Mouse (Mus musculus): ENCODE data around the gene Csnk2b. TPM values are rescaled to one million over a fixed set of nuclear protein-coding genes. Genes with fewer than 3 reads are reported as not detected.
"Not testable (repeated sequence)": the region's sequence is repeated elsewhere in the genome, so short reads cannot be mapped to it uniquely, and the experiment has no call there.

Gene Csnk2b
- polyA plus RNA-seq, 1 experiment from 2014 or later, result 246 TPM

DNA sequence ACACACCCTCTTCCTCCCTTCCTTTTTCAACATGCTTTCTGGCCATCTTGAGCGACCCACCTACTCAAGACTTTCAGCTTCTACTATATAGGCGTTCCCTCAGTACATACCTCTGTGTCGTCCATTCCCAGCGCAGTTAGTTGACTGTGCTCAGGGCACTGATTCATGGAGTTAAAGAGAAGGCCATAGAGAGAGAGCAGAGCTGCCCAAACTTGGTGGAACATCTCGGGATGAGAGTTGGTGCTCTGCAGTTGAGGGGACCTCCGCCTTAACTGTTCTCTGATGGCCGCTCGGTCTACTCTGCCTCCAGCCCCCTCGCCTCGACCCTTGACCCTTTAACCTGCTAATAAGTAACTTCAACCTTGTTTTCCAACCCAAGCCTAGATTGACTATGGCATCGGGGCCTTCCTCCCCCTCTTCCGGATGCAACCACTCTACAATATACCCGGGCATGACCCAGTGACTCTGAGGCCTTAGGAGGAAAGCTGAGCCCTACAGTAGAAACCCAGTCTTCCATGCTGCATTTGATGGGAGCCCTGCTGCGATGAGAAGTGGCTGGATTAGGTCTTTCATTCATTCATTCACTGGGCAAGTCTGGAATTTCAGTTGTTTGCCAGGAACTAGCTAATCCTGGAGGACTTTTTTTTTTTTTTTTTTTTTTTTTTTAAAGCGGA lies 9.8 kb upstream of the Csnk2b start, which contains the start of gene Apom:
Apom (minus strand) TSS at position 551 of the 674 bp plus-strand sequence.
- ATAC-seq (replicated peaks; ENCODE audit: low FRiP score), result no peak
- peaks cover 13% of the 10 kb centered on the region for H3K4me1 ChIP-seq (replicated peaks; ENCODE audit: control insufficient read depth, insufficient read depth, low read length)
- WGBS, result 74% methylated on average over 15 of the region's 15 CpGs
- H3K27me3 ChIP-seq (replicated peaks; ENCODE audit: control insufficient read depth, insufficient read depth, low read length), result no peaks in the 10 kb centered on the region
- no peak for DNase-seq (ENCODE audit: low spot score)
- peak within 1 kb of the TSS; percentile 62 for H3K4me2 ChIP-seq
- H3K36me3 ChIP-seq (ENCODE audit: control insufficient read depth, insufficient read depth, low read length), result peaks cover 6% of the 10 kb centered on the region; the same call in 1 of the 2 replicates
- H3K9me3 ChIP-seq (ENCODE audit: control insufficient read depth, low read length), result no peaks in the 10 kb centered on the region
- peak within 1 kb of the TSS; percentile 47 for H3K4me3 ChIP-seq (ENCODE audit: low read depth, low read length)
- peak within 1 kb of the TSS; percentile 7; the same call in 1 of the 2 replicates for H3K9ac ChIP-seq (ENCODE audit: low read depth, low read length)
- peak within 1 kb of the TSS; percentile 61 for H3K27ac ChIP-seq (ENCODE audit: low read depth, low read length)

DNA sequence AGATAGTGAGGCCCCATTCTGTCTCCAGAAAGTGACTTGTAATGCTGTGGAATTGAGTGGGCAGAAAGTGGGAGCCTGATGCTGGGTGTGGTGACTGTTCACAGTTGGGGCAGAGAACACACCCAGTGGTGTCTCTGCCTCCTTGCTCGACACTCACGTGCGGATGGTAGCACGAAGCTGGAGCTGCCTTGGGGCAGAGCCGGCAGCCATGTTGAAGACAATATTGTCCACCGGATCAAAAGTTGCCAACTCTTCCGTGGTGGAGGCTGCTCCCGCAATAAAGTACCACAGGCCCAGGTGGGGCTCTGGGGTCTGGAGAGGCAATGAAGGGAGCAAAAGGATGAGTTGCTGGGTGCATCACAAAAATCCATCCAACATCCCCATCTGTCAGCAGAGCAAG lies 9.2 kb upstream of the Csnk2b start:
- H3K27me3 ChIP-seq (replicated peaks; ENCODE audit: control insufficient read depth, insufficient read depth, low read length), result no peaks in the 10 kb centered on the region
- peak overlapping the region; percentile 47 for H3K4me3 ChIP-seq (ENCODE audit: low read depth, low read length)
- no peaks in the 10 kb centered on the region for H3K9me3 ChIP-seq (ENCODE audit: control insufficient read depth, low read length)
- H3K36me3 ChIP-seq (ENCODE audit: control insufficient read depth, insufficient read depth, low read length), result peaks cover 6% of the 10 kb centered on the region; the same call in 1 of the 2 replicates
- no peak for DNase-seq (ENCODE audit: low spot score)
- H3K9ac ChIP-seq (ENCODE audit: low read depth, low read length), result peak overlapping the region; percentile 7; the same call in 1 of the 2 replicates
- ATAC-seq (replicated peaks; ENCODE audit: low FRiP score), result no peak
- H3K4me2 ChIP-seq, result peak overlapping the region; percentile 62
- WGBS, result 80% methylated on average over 8 of the region's 8 CpGs
- H3K27ac ChIP-seq (ENCODE audit: low read depth, low read length), result peak overlapping the region; percentile 14
- H3K4me1 ChIP-seq (replicated peaks; ENCODE audit: control insufficient read depth, insufficient read depth, low read length), result peaks cover 10% of the 10 kb centered on the region

DNA sequence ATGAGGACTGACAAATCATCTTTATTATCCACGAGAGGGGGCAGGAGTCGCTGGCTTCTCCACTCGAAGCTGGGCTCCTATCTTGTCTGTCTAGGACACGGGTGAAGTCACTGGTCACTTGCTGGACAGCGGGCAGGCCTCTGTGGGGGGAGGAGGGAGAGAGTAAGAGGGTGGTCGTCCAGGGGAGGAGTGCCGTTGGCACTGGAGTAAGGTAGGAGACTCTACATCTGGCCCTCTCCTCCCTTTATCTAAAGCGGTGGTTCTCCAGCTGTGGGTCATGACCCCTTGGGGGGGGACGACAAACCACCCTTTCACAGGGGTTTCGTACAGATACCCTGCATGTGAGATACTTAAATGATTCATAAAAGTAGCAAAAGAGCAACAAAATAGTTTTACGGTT lies 7.1 kb upstream of the Csnk2b start:
- no peak overlapping the region for H3K27ac ChIP-seq (ENCODE audit: low read depth, low read length)
- H3K4me2 ChIP-seq, result peak overlapping the region; percentile 27
- WGBS, result 70% methylated on average over 11 of the region's 11 CpGs
- no peaks in the 10 kb centered on the region for H3K9me3 ChIP-seq (ENCODE audit: control insufficient read depth, low read length)
- H3K9ac ChIP-seq (ENCODE audit: low read depth, low read length), result no peak overlapping the region
- DNase-seq (ENCODE audit: low spot score) (no peak), ATAC-seq (replicated peaks; ENCODE audit: low FRiP score) (no peak)
- H3K4me3 ChIP-seq (ENCODE audit: low read depth, low read length), result no peak overlapping the region
- H3K36me3 ChIP-seq (ENCODE audit: control insufficient read depth, insufficient read depth, low read length), result peaks cover 6% of the 10 kb centered on the region; the same call in 1 of the 2 replicates
- no peaks in the 10 kb centered on the region for H3K27me3 ChIP-seq (replicated peaks; ENCODE audit: control insufficient read depth, insufficient read depth, low read length)
- peaks cover 18% of the 10 kb centered on the region for H3K4me1 ChIP-seq (replicated peaks; ENCODE audit: control insufficient read depth, insufficient read depth, low read length)

DNA sequence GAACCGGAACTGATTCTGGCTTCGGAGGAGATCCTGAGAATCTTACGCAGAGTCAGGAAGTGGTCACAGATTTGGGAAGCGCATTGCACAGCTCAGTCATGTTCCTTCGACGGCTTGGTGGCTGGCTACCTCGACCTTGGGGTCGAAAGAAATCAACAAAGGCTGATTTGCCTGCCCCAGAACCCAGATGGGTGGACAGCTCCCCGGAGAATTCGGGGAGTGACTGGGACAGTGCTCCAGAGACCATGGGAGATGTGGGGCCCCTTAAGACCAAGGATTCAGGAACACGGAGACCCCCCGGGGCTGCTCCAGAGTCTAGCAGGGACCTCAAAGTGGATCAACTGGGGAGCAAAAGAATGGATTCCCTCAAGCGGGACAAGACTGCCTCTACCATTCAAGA lies 5.2 kb upstream of the Csnk2b start:
- Histone ChIP-seq H3K9ac (ENCODE audit: low read depth, low read length) (peak overlapping the region; percentile 79), H3K9me3 (ENCODE audit: control insufficient read depth, low read length) (no peaks in the 10 kb centered on the region), H3K27me3 (replicated peaks; ENCODE audit: control insufficient read depth, insufficient read depth, low read length) (no peaks in the 10 kb centered on the region), H3K27ac (ENCODE audit: low read depth, low read length) (peak overlapping the region; percentile 77; the same call in 1 of the 2 replicates), H3K4me2 (peak overlapping the region; percentile 85), H3K4me3 (ENCODE audit: low read depth, low read length) (peak overlapping the region; percentile 63), H3K4me1 (replicated peaks; ENCODE audit: control insufficient read depth, insufficient read depth, low read length) (peaks cover 20% of the 10 kb centered on the region), H3K36me3 (ENCODE audit: control insufficient read depth, insufficient read depth, low read length) (peaks cover 6% of the 10 kb centered on the region; the same call in 1 of the 2 replicates)
- no peak for ATAC-seq (replicated peaks; ENCODE audit: low FRiP score)
- WGBS, result 50% methylated on average over 13 of the region's 13 CpGs
- DNase-seq (ENCODE audit: low spot score), result no peak

DNA sequence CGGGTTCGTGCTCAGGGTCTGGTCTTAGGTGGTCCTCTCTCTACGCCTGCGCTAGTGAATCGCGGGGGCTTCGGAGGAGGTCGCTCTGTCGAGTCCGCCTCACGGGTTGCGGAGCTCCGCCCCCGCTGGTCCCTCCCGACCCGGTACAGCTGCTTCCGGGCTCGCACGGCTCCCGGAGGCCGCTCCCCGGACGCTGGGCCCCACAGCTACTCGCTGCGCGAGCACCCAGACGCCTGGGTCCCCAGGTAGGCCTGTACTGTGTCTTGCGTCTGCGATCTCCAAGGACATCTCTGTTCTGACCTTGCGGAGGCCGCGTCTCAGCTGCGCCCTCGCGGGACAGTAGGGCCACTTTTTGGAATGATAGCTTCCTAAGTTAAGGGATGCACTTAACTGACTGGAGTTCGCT lies 4.4 kb upstream of the Csnk2b start, which contains the start of gene D17H6S53E:
D17H6S53E (plus strand) TSS at position 168 of the 406 bp plus-strand sequence.
- ATAC-seq (replicated peaks; ENCODE audit: low FRiP score) (peak; percentile 79), DNase-seq (ENCODE audit: low spot score) (peak; percentile 79)
- Histone ChIP-seq H3K27me3 (replicated peaks; ENCODE audit: control insufficient read depth, insufficient read depth, low read length) (no peaks in the 10 kb centered on the region), H3K36me3 (ENCODE audit: control insufficient read depth, insufficient read depth, low read length) (peaks cover 6% of the 10 kb centered on the region; the same call in 1 of the 2 replicates), H3K4me2 (peak within 1 kb of the TSS; percentile 85), H3K9me3 (ENCODE audit: control insufficient read depth, low read length) (no peaks in the 10 kb centered on the region), H3K27ac (ENCODE audit: low read depth, low read length) (peak within 1 kb of the TSS; percentile 77), H3K4me3 (ENCODE audit: low read depth, low read length) (peak within 1 kb of the TSS; percentile 63), H3K4me1 (replicated peaks; ENCODE audit: control insufficient read depth, insufficient read depth, low read length) (peaks cover 20% of the 10 kb centered on the region), H3K9ac (ENCODE audit: low read depth, low read length) (peak within 1 kb of the TSS; percentile 79)
- WGBS, result under 1% methylated on average over 36 of the region's 36 CpGs

DNA sequence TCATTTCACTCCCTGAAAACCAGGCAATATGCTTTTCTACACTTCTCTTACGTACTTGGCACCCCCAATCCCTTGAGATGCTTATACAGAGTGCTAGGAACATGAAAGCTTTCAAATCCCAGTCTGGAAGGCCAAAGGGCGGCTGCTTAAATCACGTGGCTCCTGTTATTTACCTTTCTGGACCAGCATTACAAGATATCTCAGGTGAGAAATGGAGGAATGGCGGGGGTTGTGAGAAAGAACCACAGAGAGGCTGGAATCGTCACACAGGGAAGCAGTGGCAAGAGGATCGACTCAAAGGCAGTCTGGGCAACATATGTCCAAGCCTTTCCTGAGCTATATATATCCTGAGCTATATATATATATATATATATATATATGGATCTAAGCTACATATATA lies 3.7 kb upstream of the Csnk2b start:
- peak overlapping the region; percentile 79 for H3K9ac ChIP-seq (ENCODE audit: low read depth, low read length)
- H3K27ac ChIP-seq (ENCODE audit: low read depth, low read length), result peak overlapping the region; percentile 77
- H3K9me3 ChIP-seq (ENCODE audit: control insufficient read depth, low read length), result no peaks in the 10 kb centered on the region
- H3K4me2 ChIP-seq, result peak overlapping the region; percentile 85
- no peaks in the 10 kb centered on the region for H3K27me3 ChIP-seq (replicated peaks; ENCODE audit: control insufficient read depth, insufficient read depth, low read length)
- peak overlapping the region; percentile 63 for H3K4me3 ChIP-seq (ENCODE audit: low read depth, low read length)
- 0 out of 2 replicates have a peak, but pooled peaks cover 6% of the 10 kb centered on the region for H3K36me3 ChIP-seq (ENCODE audit: control insufficient read depth, insufficient read depth, low read length)
- H3K4me1 ChIP-seq (replicated peaks; ENCODE audit: control insufficient read depth, insufficient read depth, low read length), result peaks cover 20% of the 10 kb centered on the region
- 30% methylated on average over 6 of the region's 6 CpGs for WGBS
- DNase-seq (ENCODE audit: low spot score) (no peak), ATAC-seq (replicated peaks; ENCODE audit: low FRiP score) (no peak)

DNA sequence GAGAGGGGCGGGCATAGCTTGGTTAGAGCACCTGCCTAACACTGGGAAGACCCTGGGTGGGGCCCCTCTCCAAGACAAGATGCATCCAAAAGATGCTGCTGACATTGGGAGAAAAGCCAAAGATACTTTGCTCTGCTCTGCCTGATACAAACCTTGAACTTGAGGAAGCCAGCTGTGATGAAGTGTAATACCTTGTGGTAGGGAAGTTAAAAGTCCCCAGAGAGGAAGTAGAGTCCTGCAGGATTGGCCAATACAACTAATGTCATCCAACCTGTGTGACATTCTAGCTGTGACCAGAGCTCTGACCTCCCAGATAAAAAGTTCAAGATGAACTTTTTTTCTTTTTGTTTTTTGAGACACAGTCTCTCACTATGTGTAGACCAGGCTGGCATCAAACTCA lies 3.2 kb upstream of the Csnk2b start:
- peak overlapping the region; percentile 63; the same call in 1 of the 2 replicates for H3K4me3 ChIP-seq (ENCODE audit: low read depth, low read length)
- no peak for ATAC-seq (replicated peaks; ENCODE audit: low FRiP score)
- WGBS, result 100% methylated on average over 1 of the region's 1 CpGs
- peaks cover 24% of the 10 kb centered on the region for H3K4me1 ChIP-seq (replicated peaks; ENCODE audit: control insufficient read depth, insufficient read depth, low read length)
- peak overlapping the region; percentile 85 for H3K4me2 ChIP-seq
- no peak for DNase-seq (ENCODE audit: low spot score)
- H3K27ac ChIP-seq (ENCODE audit: low read depth, low read length), result no peak overlapping the region
- no peaks in the 10 kb centered on the region for H3K27me3 ChIP-seq (replicated peaks; ENCODE audit: control insufficient read depth, insufficient read depth, low read length)
- H3K9ac ChIP-seq (ENCODE audit: low read depth, low read length), result no peak overlapping the region
- 0 out of 2 replicates have a peak, but pooled peaks cover 2% of the 10 kb centered on the region for H3K36me3 ChIP-seq (ENCODE audit: control insufficient read depth, insufficient read depth, low read length)
- no peaks in the 10 kb centered on the region for H3K9me3 ChIP-seq (ENCODE audit: control insufficient read depth, low read length)

DNA sequence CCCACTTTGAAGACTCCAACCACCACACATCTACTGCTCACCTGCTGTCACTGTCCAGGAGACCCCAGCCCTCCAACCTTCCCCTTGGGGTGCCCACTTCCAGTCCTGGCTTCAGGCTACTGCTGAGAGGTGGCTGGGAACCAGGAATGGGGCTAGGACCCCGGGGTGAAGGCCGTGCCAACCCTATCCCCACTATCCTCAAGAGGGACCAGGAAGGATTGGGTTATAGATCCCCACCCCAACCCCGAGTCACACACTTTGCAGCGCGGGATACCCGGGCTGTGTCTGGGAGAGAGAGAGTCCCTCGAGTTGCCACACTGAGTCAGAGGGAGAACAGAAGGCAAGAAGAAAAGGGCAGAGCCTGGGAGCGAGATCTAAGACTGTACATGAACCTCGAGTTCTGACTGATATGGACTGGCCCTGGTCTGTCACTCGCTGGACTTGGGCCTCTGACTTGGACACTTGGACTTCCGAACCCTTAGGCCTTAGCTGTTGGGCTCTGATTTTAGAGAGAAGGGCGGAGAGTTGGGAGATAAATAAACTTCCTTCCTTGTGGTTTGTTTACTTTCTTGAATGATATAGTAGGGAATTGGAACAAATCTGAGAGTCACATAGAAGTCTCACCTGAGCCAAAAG lies 2.5 kb upstream of the Csnk2b start:
- H3K9ac ChIP-seq (ENCODE audit: low read depth, low read length); DNase-seq (ENCODE audit: low spot score); H3K27me3 ChIP-seq (replicated peaks; ENCODE audit: control insufficient read depth, insufficient read depth, low read length); ATAC-seq (replicated peaks; ENCODE audit: low FRiP score); H3K36me3 ChIP-seq (ENCODE audit: control insufficient read depth, insufficient read depth, low read length); H3K27ac ChIP-seq (ENCODE audit: low read depth, low read length); H3K4me3 ChIP-seq (ENCODE audit: low read depth, low read length); H3K4me2 ChIP-seq; H3K9me3 ChIP-seq (ENCODE audit: control insufficient read depth, low read length): not testable (repeated sequence)
- H3K4me1 ChIP-seq (replicated peaks; ENCODE audit: control insufficient read depth, insufficient read depth, low read length), result peaks cover 26% of the 10 kb centered on the region
- 89% methylated on average over 12 of the region's 12 CpGs for WGBS
